11 mouse cellular contexts compared by ENCODE assay signal in genomic region chr16:32784840-32785239, GRCm38 (mm10). TPM values are rescaled to one million over a fixed set of nuclear protein-coding genes. Genes with fewer than 3 reads are reported as not detected.
DNase-seq lines count a peak whose midpoint lies in the region; ATAC-seq and TF ChIP-seq lines count a peak whose summit lies in the region.
"Had no signal": no experiment of that assay in that cellular context is flagged by ENCODE, and none has a peak within 500 bp of the region (broad histone marks: within the 10 kb centered on the region; RNA-seq: fewer than 3 reads in every experiment).

No protein-coding gene starts in this region.

- no peaks in the 10 kb centered on the region for H3K27me3 ChIP-seq in neural tube, embryonic 15.5 days (replicated peaks)
- peaks cover 6% of the 10 kb centered on the region for H3K27me3 ChIP-seq in liver, embryonic 12.5 days (replicated peaks)

- H3K36me3 ChIP-seq in neural tube, embryonic 15.5 days = no peaks in the 10 kb centered on the region
- no peaks in the 10 kb centered on the region for H3K36me3 ChIP-seq in liver, embryonic 12.5 days
- H3K36me3 ChIP-seq: G1E had no signal

- H3K9me3 ChIP-seq in neural tube, embryonic 15.5 days (replicated peaks) = 0 out of 2 replicates have a peak, but pooled peaks cover 3% of the 10 kb centered on the region
- 0 out of 2 replicates have a peak, but pooled peaks cover 4% of the 10 kb centered on the region for H3K9me3 ChIP-seq in liver, embryonic 12.5 days (replicated peaks)

- ATAC-seq in neural tube, embryonic 15.5 days (ENCODE audit: low FRiP score) = peak; percentile 63; the same call in 1 of the 2 replicates
- ATAC-seq in liver, embryonic 12.5 days = no peak

- no peak overlapping the region for H3K4me2 ChIP-seq in neural tube, embryonic 15.5 days
- H3K4me2 ChIP-seq in liver, embryonic 12.5 days = no peak overlapping the region

- no peak for TF ChIP-seq POLR2A in brain, embryonic 14.5 days (IDR thresholded peaks at IDR 0.05; ENCODE audit: borderline replicate concordance, extremely low read depth, insufficient read depth, insufficient read length, poor library complexity, severe bottlenecking)

- DNase-seq in R1 (ENCODE audit: low read depth, low spot score) = peak; percentile 39
- DNase-seq in brain, embryonic 14.5 days (ENCODE audit: low read depth) = peak; percentile 86
- DNase-seq in layer of hippocampus, adult 8-10 months (ENCODE audit: low spot score in 2 of 2) = peak; percentile 40 to 50
- no peak for DNase-seq in ovary, postnatal 36 days (ENCODE audit: low spot score)
- DNase-seq in heart, postnatal 10 days = no peak
- DNase-seq: lung, postnatal 14 days had no signal

- H3K4me3 ChIP-seq in neural tube, embryonic 15.5 days (replicated peaks) = no peak overlapping the region
- no peak overlapping the region for H3K4me3 ChIP-seq in liver, embryonic 12.5 days

- H3K9ac ChIP-seq in neural tube, embryonic 15.5 days (replicated peaks) = no peak overlapping the region
- no peak overlapping the region for H3K9ac ChIP-seq in liver, embryonic 12.5 days

- no peaks in the 10 kb centered on the region; the same call in 1 of the 2 replicates for H3K4me1 ChIP-seq in neural tube, embryonic 15.5 days
- H3K4me1 ChIP-seq in liver, embryonic 12.5 days = no peaks in the 10 kb centered on the region

- no peak for TF ChIP-seq CTCF in brain, embryonic 14.5 days (IDR thresholded peaks at IDR 0.05; ENCODE audit: borderline replicate concordance, extremely low read depth, insufficient read depth, insufficient read length)

- intact Hi-C loops in heart, postnatal 10 days (cut with DNase I) = loop anchor here (5.0 kb wide), 1 partner anchor 78 kb away; no protein-coding TSS in a partner anchor

- no peak overlapping the region for H3K27ac ChIP-seq in neural tube, embryonic 15.5 days (replicated peaks)
- no peak overlapping the region for H3K27ac ChIP-seq in liver, embryonic 12.5 days

- WGBS in neural tube, embryonic 15.5 days = 63% methylated on average over 13 of the region's 13 CpGs
- 76% methylated on average over 13 of the region's 13 CpGs for WGBS in liver, embryonic 12.5 days (ENCODE audit: insufficient replicate concordance)

RNA-seq across cellular contexts. Expression of gene Muc20, which starts 12.4 kb away (rescaled TPM):
- 0.03 and 0.05 TPM in 2 replicates for polyA plus RNA-seq in brain, embryonic 14.5 days (2012; rRNA removed)
- under 1 TPM in 1 of 4 experiments, not detected in 3; 0.12 TPM for total RNA-seq in layer of hippocampus, adult 8-10 months (2022)
- polyA plus RNA-seq in neural tube, embryonic 15.5 days (2015; fragmentation: Nextera tagmentation; extraction: Ambion mirVana) = not detected in 2 replicates
- total RNA-seq in heart, postnatal 10 days (2021) = under 1 TPM in 1 of 2 experiments, not detected in 1; 0.12 TPM
- polyA plus RNA-seq in liver, embryonic 12.5 days (2016; fragmentation: Nextera tagmentation; extraction: Ambion mirVana) = not detected in 2 replicates
- total RNA-seq: common myeloid progenitor, adult 5-6 weeks had no signal
- polyA plus RNA-seq: G1E had no signal

RNA-seq across cellular contexts. Expression of gene Smbd1, which starts 25.4 kb away (rescaled TPM):
- polyA plus RNA-seq in brain, embryonic 14.5 days (2012; rRNA removed) = not detected in 2 replicates
- not detected for total RNA-seq in layer of hippocampus, adult 8-10 months (2022)
- not detected in 2 replicates for polyA plus RNA-seq in neural tube, embryonic 15.5 days (2015; fragmentation: Nextera tagmentation; extraction: Ambion mirVana)
- total RNA-seq in heart, postnatal 10 days (2021) = not detected
- not detected in 2 replicates for polyA plus RNA-seq in liver, embryonic 12.5 days (2016; fragmentation: Nextera tagmentation; extraction: Ambion mirVana)
- total RNA-seq: common myeloid progenitor, adult 5-6 weeks; G1E had no signal
- polyA plus RNA-seq: G1E; intestine, embryonic 14.5 days had no signal

RNA-seq across cellular contexts. Expression of gene Muc4, which starts 49.2 kb away (rescaled TPM):
- 0.01 and 0.07 TPM in 2 replicates for polyA plus RNA-seq in brain, embryonic 14.5 days (2012; rRNA removed)
- total RNA-seq in layer of hippocampus, adult 8-10 months (2022) = not detected
- polyA plus RNA-seq in neural tube, embryonic 15.5 days (2015; fragmentation: Nextera tagmentation; extraction: Ambion mirVana) = 0.14 and 0.24 TPM in 2 replicates
- total RNA-seq in heart, postnatal 10 days (2021) = under 1 TPM; 0.10 to 0.17 TPM
- polyA plus RNA-seq in liver, embryonic 12.5 days (2016; fragmentation: Nextera tagmentation; extraction: Ambion mirVana) = 0.59 and 0.63 TPM in 2 replicates
- total RNA-seq: common myeloid progenitor, adult 5-6 weeks had no signal
- polyA plus RNA-seq: G1E had no signal

Comparison
In these comparisons a context has a peak if more than half of its experiments do, and no peak if none do; other contexts are left out.
1. DNase-seq: peak in R1 (single experiment), brain, embryonic 14.5 days (single experiment) and layer of hippocampus, adult 8-10 months (2 of 2); none in ovary, postnatal 36 days (single experiment) and heart, postnatal 10 days (0 of 2).